Mouse (Mus musculus): ENCODE data around the gene 4931417E11Rik. TPM values are rescaled to one million over a fixed set of nuclear protein-coding genes. Genes with fewer than 3 reads are reported as not detected.

The 4931417E11Rik gene
- not detected for total RNA-seq (2023)

GRCm38 (mm10) chr6:73469567-73469966 is at the start of gene 4931417E11Rik:
TSS of gene 4931417E11Rik (minus strand) at chr6:73469667.

Other genes starting within 250 kb of the 4931417E11Rik start
- under 1 TPM; 0.06 to 0.12 TPM for gene Dnah6, start 248.0 kb downstream of the 4931417E11Rik start, total RNA-seq (2023)
- gene Suclg1, start 221.3 kb downstream of the 4931417E11Rik start, total RNA-seq (2023): 10 to 100 TPM; 57.2 to 57.8 TPM